Mouse (Mus musculus) heart, embryonic 10.5 days (tissue): Measurements from ENCODE around the gene Aspscr1. TPM values are rescaled to one million over a fixed set of nuclear protein-coding genes. Genes with fewer than 3 reads are reported as not detected.

Experiments used
- DNase-seq: peaks from one replicate; pipeline ENCODE4 v3.0.0-alpha.2; 2017; ENCODE audit warnings: low spot score
- H3K27ac ChIP-seq: fragments of 300-500 bp; sonication (generic); 2 replicates; pipeline ENCODE4 v1.5.1; 2016; ENCODE audit warnings: mild to moderate bottlenecking
- H3K27me3 ChIP-seq: fragments of 300-500 bp; sonication (generic); 2 replicates; pipeline ENCODE4 v1.6.1; 2016; ENCODE audit warnings: mild to moderate bottlenecking; ENCODE audit not compliant: poor library complexity, insufficient read depth, severe bottlenecking
- H3K36me3 ChIP-seq: fragments of 300-500 bp; sonication (generic); 2 replicates; pipeline ENCODE4 v1.6.1; 2016; ENCODE audit warnings: mild to moderate bottlenecking, moderate library complexity
- H3K4me1 ChIP-seq: fragments of 300-500 bp; sonication (generic); 2 replicates; pipeline ENCODE4 v1.6.1; 2016; ENCODE audit warnings: mild to moderate bottlenecking
- H3K4me3 ChIP-seq: fragments of 300-500 bp; sonication (generic); 2 replicates; pipeline ENCODE4 v1.5.1; 2016; ENCODE audit warnings: mild to moderate bottlenecking, moderate library complexity
- H3K9me3 ChIP-seq: fragments of 300-500 bp; sonication (generic); 2 replicates; pipeline ENCODE4 v1.6.1; 2016; ENCODE audit warnings: mild to moderate bottlenecking, moderate library complexity
- WGBS: fragments of 180-500 bp; shearing (Covaris S2); methylation state at CpG from one replicate; pipeline ENCODE4 v1.1.7; 2016; 5-methylcytosine and 5-hydroxymethylcytosine counted together
- polyA plus RNA-seq: library from polyadenylated mRNA; unstranded; fragments of >200 nt; fragmentation: Nextera tagmentation; extraction: Ambion mirVana; gene quantifications from 2 replicates; pipeline ENCODE4 v1.2.1, GENCODE M21; 2016

Aspscr1 gene
- polyA plus RNA-seq, 1 experiment from 2014 or later: 134 TPM

GRCm38 (mm10) chr11:120695641-120696040, 22.9 kb downstream of the Aspscr1 start:
- H3K36me3 ChIP-seq: peaks cover 62% of the 10 kb centered on the region
- H3K4me1 ChIP-seq: peaks cover 54% of the 10 kb centered on the region
- 61% methylated on average over 12 of the region's 12 CpGs for WGBS
- no peak for DNase-seq
- H3K4me3 ChIP-seq: no peak overlapping the region
- peak overlapping the region; percentile 84 for H3K27ac ChIP-seq
- no peaks in the 10 kb centered on the region for H3K27me3 ChIP-seq
- H3K9me3 ChIP-seq: no peaks in the 10 kb centered on the region

- DNase-seq: no peak
- no peaks in the 10 kb centered on the region for H3K9me3 ChIP-seq
- no peaks in the 10 kb centered on the region for H3K27me3 ChIP-seq
- no peak overlapping the region for H3K4me3 ChIP-seq
- H3K27ac ChIP-seq: peak overlapping the region; percentile 84; the same call in 1 of the 2 replicates
- 87% methylated on average over 6 of the region's 6 CpGs for WGBS
- H3K36me3 ChIP-seq: peaks cover 64% of the 10 kb centered on the region
- peaks cover 59% of the 10 kb centered on the region for H3K4me1 ChIP-seq
These were observed 23.8 kb downstream of the Aspscr1 start for GRCm38 (mm10) chr11:120696568-120696967.

GRCm38 (mm10) chr11:120697741-120698140, 25.0 kb downstream of the Aspscr1 start:
- H3K27me3 ChIP-seq: no peaks in the 10 kb centered on the region
- no peak overlapping the region for H3K4me3 ChIP-seq
- 32% methylated on average over 10 of the region's 10 CpGs for WGBS
- H3K36me3 ChIP-seq: peaks cover 64% of the 10 kb centered on the region
- peaks cover 59% of the 10 kb centered on the region for H3K4me1 ChIP-seq
- peak; percentile 88 for DNase-seq
- no peaks in the 10 kb centered on the region for H3K9me3 ChIP-seq
- peak overlapping the region; percentile 80 for H3K27ac ChIP-seq

- 51% methylated on average over 15 of the region's 15 CpGs for WGBS
- Histone ChIP-seq H3K4me3 (peak overlapping the region; percentile 16; the same call in 1 of the 2 replicates), H3K4me1 (peaks cover 73% of the 10 kb centered on the region), H3K27me3 (no peaks in the 10 kb centered on the region), H3K27ac (peak overlapping the region; percentile 84), H3K9me3 (no peaks in the 10 kb centered on the region), H3K36me3 (peaks cover 50% of the 10 kb centered on the region)
- no peak for DNase-seq
These were observed 31.1 kb downstream of the Aspscr1 start for GRCm38 (mm10) chr11:120703696-120704454.

GRCm38 (mm10) chr11:120704486-120705325, 31.9 kb downstream of the Aspscr1 start:
- Histone ChIP-seq H3K27ac (peak overlapping the region; percentile 84), H3K4me3 (peak overlapping the region; percentile 20), H3K4me1 (peaks cover 71% of the 10 kb centered on the region), H3K36me3 (peaks cover 51% of the 10 kb centered on the region), H3K27me3 (no peaks in the 10 kb centered on the region), H3K9me3 (no peaks in the 10 kb centered on the region)
- WGBS: 17% methylated on average over 8 of the region's 8 CpGs
- DNase-seq: no peak

- Histone ChIP-seq H3K36me3 (peaks cover 52% of the 10 kb centered on the region), H3K4me3 (no peak overlapping the region)
- WGBS: 50% methylated on average over 5 of the region's 5 CpGs
These were observed 33.3 kb downstream of the Aspscr1 start for GRCm38 (mm10) chr11:120706120-120706519.

GRCm38 (mm10) chr11:120707225-120707624, 34.5 kb downstream of the Aspscr1 start:
- Histone ChIP-seq H3K4me3 (peak overlapping the region; percentile 34; the same call in 1 of the 2 replicates), H3K27ac (peak overlapping the region; percentile 84), H3K9me3 (no peaks in the 10 kb centered on the region), H3K4me1 (peaks cover 65% of the 10 kb centered on the region), H3K27me3 (no peaks in the 10 kb centered on the region), H3K36me3 (peaks cover 41% of the 10 kb centered on the region)
- 7% methylated on average over 12 of the region's 12 CpGs for WGBS
- DNase-seq: no peak

More at GRCm38 (mm10) chr11:120706120-120706519, 33.3 kb downstream of the Aspscr1 start:
- Histone ChIP-seq H3K27ac (peak overlapping the region; percentile 84), H3K27me3 (no peaks in the 10 kb centered on the region), H3K9me3 (no peaks in the 10 kb centered on the region), H3K4me1 (peaks cover 62% of the 10 kb centered on the region)
- DNase-seq: no peak

GRCm38 (mm10) chr11:120707969-120708368, 35.2 kb downstream of the Aspscr1 start:
- peaks cover 72% of the 10 kb centered on the region for H3K4me1 ChIP-seq
- WGBS: 31% methylated on average over 5 of the region's 5 CpGs
- no peak for DNase-seq

GRCm38 (mm10) chr11:120709551-120709950, 36.8 kb downstream of the Aspscr1 start:
- peaks cover 29% of the 10 kb centered on the region for H3K36me3 ChIP-seq
- no peak overlapping the region for H3K27ac ChIP-seq
- H3K9me3 ChIP-seq: no peaks in the 10 kb centered on the region
- no peak overlapping the region for H3K4me3 ChIP-seq
- DNase-seq: no peak
- H3K27me3 ChIP-seq: no peaks in the 10 kb centered on the region
- peaks cover 66% of the 10 kb centered on the region for H3K4me1 ChIP-seq
- WGBS: 76% methylated on average over 2 of the region's 2 CpGs

More at GRCm38 (mm10) chr11:120707969-120708368, 35.2 kb downstream of the Aspscr1 start:
- H3K27ac ChIP-seq: peak overlapping the region; percentile 84
- H3K9me3 ChIP-seq: no peaks in the 10 kb centered on the region
- peaks cover 37% of the 10 kb centered on the region for H3K36me3 ChIP-seq
- no peaks in the 10 kb centered on the region for H3K27me3 ChIP-seq
- H3K4me3 ChIP-seq: no peak overlapping the region

GRCm38 (mm10) chr11:120710672-120711071, 37.9 kb downstream of the Aspscr1 start:
- no peaks in the 10 kb centered on the region for H3K9me3 ChIP-seq
- peaks cover 62% of the 10 kb centered on the region for H3K4me1 ChIP-seq
- H3K27me3 ChIP-seq: no peaks in the 10 kb centered on the region
- peaks cover 35% of the 10 kb centered on the region for H3K36me3 ChIP-seq
- no peak overlapping the region for H3K4me3 ChIP-seq
- H3K27ac ChIP-seq: no peak overlapping the region
- DNase-seq: no peak
- WGBS: 76% methylated on average over 5 of the region's 5 CpGs

- Histone ChIP-seq H3K9me3 (no peaks in the 10 kb centered on the region), H3K4me1 (peaks cover 48% of the 10 kb centered on the region), H3K36me3 (peaks cover 44% of the 10 kb centered on the region), H3K27me3 (no peaks in the 10 kb centered on the region), H3K4me3 (peak overlapping the region; percentile 75; the same call in 1 of the 2 replicates), H3K27ac (peak overlapping the region; percentile 85; the same call in 1 of the 2 replicates)
- WGBS: 60% methylated on average over 8 of the region's 8 CpGs
- DNase-seq: no peak
These were observed 39.3 kb downstream of the Aspscr1 start for GRCm38 (mm10) chr11:120711980-120712604.

- Histone ChIP-seq H3K27ac (peak overlapping the region; percentile 85), H3K9me3 (no peaks in the 10 kb centered on the region), H3K4me3 (peak overlapping the region; percentile 75), H3K4me1 (peaks cover 39% of the 10 kb centered on the region), H3K27me3 (0 out of 2 replicates have a peak, but pooled peaks cover 6% of the 10 kb centered on the region), H3K36me3 (peaks cover 52% of the 10 kb centered on the region)
- DNase-seq: peak; percentile 93
- under 1% methylated on average over 38 of the region's 38 CpGs for WGBS
These were observed 40.2 kb downstream of the Aspscr1 start for GRCm38 (mm10) chr11:120712771-120713568.
